Mouse (Mus musculus): Measurements from ENCODE around the gene Dennd4c. TPM values are rescaled to one million over a fixed set of nuclear protein-coding genes. Genes with fewer than 3 reads are reported as not detected.

Gene Dennd4c
- 10 to 100 TPM; 11.4 to 13.0 TPM for total RNA-seq (2021)
- long read RNA-seq, experiment 1, partial matches to known transcripts = 2 of 8 reads
- long read RNA-seq, experiment 1, other reads (novel, unspliced or antisense) = 6 of 8 reads
- long read RNA-seq, experiment 2, partial matches to known transcripts = 3 of 7 reads
- long read RNA-seq, experiment 2, other reads (novel, unspliced or antisense) = 4 of 7 reads

GRCm38 (mm10) chr4:86748336-86749291 lies at the start of gene Dennd4c:
Gene Dennd4c, plus strand, starts transcription at chr4:86748555.
- intact Hi-C loops (cut with DNase I) = no loop called here
- DNase-seq (ENCODE audit: low spot score in 2 of 2) = peak; percentile 81 to 86

DNA sequence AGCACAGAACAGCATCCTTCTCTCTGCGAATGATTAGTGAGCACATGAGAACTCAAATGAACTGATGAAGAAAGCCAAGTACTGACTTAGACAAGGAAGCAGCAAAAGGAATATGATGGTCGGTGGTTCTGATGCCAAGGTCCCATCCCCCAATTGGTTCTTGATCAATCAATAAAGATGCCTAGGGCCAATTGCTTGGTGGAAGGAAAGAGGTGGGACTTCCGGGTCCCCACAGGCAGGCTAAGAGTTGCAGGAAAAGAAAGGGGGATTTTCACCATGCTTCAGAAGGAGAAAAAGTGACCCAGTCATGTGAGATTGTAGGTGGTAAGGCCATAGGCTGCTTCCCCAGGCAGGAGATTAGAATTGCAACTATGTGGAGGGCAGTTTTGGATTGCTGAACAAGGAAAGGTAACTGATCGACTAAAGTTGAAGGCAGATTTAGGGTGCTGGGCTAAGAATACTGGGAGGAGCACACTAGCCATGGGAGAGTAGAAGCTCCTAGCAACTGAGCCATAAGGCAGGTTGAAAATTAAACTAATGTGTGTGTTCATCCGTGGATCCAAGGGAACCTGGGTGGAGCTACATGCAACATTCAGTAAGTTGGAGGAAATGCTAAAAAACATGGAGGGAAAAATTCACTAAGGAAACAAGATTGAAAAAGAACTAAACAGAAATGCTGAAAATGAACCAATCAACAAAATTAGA lies 49.0 kb upstream of the Dennd4c start:
- no peak for DNase-seq (ENCODE audit: low spot score in 2 of 2)
- intact Hi-C loops (cut with DNase I) = loop anchor here (5.0 kb wide), 2 partner anchors 87 to 122 kb away; partner anchors contain the start of genes Haus6 and Rraga

GRCm38 (mm10) chr4:86708801-86709200 lies 39.6 kb upstream of the Dennd4c start:
- DNase-seq (ENCODE audit: low spot score in 2 of 2) = no peak
- intact Hi-C loops (cut with DNase I) = no loop called here

DNA sequence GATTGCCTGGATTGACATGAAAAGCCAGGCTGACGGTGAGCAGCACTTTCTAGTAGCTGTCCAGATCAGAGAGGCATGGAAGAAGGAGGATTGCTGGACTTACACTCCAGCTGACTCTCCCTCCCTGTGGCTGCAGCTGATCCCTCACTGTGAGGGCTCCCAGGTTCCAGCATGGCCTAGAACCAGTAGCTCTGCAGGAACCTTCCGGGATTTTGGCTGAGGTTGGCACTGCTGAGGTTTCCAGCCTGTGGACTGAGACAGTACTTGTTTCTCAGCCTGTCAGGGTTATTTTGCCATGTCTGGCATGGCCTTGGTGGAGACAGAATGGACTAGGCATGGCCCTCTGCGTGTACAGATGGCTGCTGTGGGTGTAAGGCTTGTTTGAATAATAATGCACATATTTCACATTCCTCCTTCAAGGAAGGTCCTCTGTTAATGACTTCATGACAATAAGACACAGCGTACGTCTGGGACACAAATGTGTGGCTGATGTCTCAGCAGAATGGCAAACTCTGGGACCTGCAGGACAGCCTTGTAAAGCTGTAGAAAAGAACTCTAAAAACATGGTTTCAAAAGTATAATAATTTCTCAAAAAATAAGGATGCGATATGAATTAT lies 38.2 kb upstream of the Dennd4c start:
- intact Hi-C loops (cut with DNase I) = no loop called here
- no peak for DNase-seq (ENCODE audit: low spot score in 2 of 2)

- DNase-seq (ENCODE audit: low spot score in 2 of 2) = no peak
- intact Hi-C loops (cut with DNase I) = no loop called here
These were observed 37.6 kb upstream of the Dennd4c start for GRCm38 (mm10) chr4:86710666-86711215.

DNA sequence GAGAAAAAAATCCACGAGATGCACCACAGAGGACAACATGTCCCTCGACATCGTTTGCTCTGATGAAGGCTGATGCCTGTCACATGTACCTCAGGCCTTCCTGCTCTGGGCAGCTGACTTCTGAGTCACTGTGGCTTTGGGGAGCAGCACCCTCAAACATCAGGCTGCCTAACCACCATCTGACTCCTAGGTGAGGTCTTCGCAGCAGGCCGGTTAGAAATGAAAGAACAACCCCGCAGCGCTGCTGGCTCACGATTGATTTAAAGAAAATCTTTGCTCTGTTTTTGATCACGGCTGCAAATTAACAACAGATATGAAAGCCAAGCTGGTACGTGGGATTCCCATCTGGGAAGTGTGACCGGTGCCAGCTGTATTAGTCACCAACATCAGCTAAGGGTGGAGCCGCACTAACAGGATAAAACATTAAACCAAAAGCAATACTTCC lies 35.6 kb upstream of the Dennd4c start:
- peak; percentile 61 to 62 for DNase-seq (ENCODE audit: low spot score in 2 of 2)
- intact Hi-C loops (cut with DNase I) = no loop called here

- intact Hi-C loops (cut with DNase I) = no loop called here
- DNase-seq (ENCODE audit: low spot score in 2 of 2) = no peak
These were observed 34.8 kb upstream of the Dennd4c start for GRCm38 (mm10) chr4:86713518-86713917.

DNA sequence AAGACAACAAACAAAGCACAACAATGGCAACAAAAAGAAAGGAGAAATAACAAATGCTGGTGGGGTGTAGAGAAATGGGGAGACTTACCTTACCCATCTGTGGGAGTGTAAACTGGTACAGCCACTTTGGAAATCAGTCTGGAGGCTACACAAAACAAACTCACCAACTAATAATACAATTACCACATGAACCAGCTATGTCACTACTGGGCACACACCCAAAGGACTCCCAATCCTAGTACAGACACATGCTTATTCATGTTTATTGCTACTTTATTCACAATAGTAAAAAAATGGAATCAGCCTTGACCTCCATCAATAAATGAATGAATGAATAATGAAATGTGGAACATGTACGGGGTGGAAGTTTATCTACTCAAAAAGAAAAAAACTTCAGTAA lies 33.0 kb upstream of the Dennd4c start:
- DNase-seq (ENCODE audit: low spot score in 2 of 2) = no peak
- intact Hi-C loops (cut with DNase I) = no loop called here

GRCm38 (mm10) chr4:86717176-86717575 lies 31.2 kb upstream of the Dennd4c start:
- peak in 1 of 2 experiments; percentile 26 for DNase-seq (ENCODE audit: low spot score in 2 of 2)

DNA sequence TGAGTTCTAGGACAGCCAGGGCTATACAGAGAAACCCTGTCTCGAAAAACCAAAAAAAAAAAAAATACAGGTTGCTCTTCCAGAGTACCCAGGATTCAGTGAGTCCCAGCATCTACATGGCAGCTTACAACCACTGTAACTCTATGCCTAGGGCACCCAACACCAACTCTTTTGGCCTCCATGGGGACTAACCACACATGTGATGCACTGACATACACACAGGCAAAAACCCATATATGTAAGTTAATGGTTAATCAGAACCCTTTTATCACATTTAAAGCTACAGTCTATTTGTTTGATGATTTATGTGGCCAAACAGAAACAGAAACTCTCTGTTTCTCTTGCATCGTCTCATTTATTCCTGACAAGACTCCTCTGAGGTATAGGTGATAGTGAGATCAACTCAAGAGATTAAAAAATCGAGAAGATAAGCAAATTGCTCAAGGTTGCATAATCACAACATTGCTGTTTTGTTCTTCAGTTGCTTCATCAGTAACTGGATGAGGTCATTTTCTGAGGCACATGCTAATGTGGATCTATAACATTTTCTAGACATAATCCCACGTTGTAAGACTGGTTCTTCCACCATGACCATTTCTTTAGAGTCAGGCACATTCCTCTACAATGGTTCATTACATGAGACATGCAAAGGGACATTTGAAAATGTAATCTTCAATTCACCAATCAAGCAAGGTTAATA lies 29.3 kb upstream of the Dennd4c start:
- intact Hi-C loops (cut with DNase I) = no loop called here

More at GRCm38 (mm10) chr4:86717176-86717575, 31.2 kb upstream of the Dennd4c start:
- intact Hi-C loops (cut with DNase I) = no loop called here

DNA sequence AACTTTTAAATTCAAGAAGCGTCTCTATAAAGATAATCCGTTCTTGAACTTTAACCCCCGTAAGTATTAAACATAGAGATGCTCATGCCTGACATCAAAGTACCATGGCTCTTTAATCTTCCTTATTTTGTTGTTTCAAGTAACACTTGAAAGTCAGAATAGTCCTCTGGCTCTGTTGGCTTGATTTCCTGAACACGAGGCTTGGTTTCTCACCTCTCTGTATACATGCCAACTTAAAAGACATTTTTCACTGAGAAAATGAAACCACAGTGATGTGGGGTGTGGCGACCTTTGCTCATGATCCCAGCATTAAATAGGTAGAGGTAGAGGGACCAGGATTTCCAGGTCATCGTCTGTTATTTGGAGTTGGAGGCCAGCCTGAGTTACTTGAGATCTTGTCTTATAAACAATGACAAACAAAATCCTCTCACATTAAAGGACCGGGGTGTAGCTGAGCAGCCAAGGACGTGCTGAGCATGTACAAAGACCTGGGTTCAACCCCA lies 26.4 kb upstream of the Dennd4c start:
- no peak for DNase-seq (ENCODE audit: low spot score in 2 of 2)

More for the DNA sequence above, 29.3 kb upstream of the Dennd4c start:
- DNase-seq (ENCODE audit: low spot score in 2 of 2) = no peak

DNA sequence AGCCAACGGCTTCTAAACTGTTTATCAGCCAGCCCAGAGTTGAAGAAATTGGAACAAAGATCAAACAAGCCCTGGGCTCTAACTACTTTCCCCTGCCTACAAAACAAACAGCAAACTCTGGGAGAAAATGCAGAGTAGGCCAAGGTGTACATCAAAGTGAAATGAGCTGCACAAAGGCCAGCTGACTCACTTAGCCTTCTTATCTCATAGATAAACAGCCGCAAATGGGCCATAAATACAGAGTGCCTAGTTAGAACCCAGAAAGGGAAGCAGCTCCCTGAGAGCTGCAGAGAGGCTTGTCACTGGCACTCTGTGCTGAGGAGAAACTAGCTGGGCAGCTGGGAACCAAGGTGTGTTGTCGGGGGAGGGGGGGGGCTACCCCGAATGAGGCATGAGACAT lies 23.2 kb upstream of the Dennd4c start:
- intact Hi-C loops (cut with DNase I) = no loop called here
- no peak for DNase-seq (ENCODE audit: low spot score in 2 of 2)

More for the DNA sequence above, 26.4 kb upstream of the Dennd4c start:
- intact Hi-C loops (cut with DNase I) = no loop called here

DNA sequence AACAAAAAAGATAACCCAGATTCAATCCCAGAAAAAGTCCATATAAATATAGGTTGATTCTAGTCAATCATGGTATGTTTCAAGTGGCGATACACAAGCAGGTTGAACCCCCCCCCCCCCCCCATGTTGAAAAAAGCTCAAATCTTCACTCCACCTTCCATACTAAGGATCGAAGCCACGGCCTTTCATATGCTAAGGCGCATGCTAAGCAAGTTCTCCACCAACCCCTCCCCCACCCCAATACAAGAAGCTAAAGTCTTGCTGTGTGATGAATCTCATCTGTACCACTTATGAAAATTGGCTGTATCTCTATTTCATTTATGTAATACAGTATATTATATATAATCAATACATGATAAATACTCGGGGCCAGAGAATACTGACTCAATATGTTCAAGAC lies 22.2 kb upstream of the Dennd4c start:
- DNase-seq (ENCODE audit: low spot score in 2 of 2) = no peak
- intact Hi-C loops (cut with DNase I) = no loop called here

GRCm38 (mm10) chr4:86729829-86730228 lies 18.5 kb upstream of the Dennd4c start:
- no peak for DNase-seq (ENCODE audit: low spot score in 2 of 2)
- intact Hi-C loops (cut with DNase I) = no loop called here

DNA sequence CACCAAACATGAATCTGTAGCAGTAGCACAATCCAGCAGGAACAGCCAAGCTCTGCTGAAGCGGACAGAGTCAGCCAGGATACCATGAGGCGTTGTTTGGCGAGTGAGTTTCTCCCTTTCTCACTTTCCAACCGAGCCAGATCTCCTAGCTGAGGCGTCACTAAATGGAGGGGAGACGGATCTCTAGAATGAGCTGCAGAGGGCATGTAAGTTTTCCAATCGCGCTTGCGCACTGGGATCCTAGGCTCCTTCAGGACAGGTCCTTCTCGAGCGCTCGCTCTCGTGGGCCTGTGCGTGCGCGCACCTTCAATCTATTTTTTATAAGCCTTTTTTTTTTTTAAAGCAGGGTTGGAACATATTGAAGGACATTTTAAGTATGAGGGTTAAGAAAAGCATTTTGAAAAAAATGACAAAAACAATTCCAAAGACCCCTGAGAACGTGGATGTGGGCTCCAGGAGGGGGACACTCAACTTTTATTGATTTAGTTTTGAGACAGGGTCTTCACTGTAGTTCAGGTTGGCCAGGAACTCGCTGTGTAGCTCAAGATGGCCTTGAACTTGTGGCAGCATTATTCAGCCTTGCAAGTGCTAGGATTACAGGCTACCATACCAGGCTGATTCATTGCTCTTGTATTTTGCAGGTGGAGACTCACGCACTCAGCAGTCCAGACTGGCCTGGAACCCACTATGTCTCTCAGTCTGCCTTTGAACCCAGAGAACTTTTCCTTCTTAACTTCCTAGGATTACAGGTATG lies 14.1 kb upstream of the Dennd4c start:
- intact Hi-C loops (cut with DNase I) = no loop called here
- DNase-seq (ENCODE audit: low spot score in 2 of 2) = no peak

DNA sequence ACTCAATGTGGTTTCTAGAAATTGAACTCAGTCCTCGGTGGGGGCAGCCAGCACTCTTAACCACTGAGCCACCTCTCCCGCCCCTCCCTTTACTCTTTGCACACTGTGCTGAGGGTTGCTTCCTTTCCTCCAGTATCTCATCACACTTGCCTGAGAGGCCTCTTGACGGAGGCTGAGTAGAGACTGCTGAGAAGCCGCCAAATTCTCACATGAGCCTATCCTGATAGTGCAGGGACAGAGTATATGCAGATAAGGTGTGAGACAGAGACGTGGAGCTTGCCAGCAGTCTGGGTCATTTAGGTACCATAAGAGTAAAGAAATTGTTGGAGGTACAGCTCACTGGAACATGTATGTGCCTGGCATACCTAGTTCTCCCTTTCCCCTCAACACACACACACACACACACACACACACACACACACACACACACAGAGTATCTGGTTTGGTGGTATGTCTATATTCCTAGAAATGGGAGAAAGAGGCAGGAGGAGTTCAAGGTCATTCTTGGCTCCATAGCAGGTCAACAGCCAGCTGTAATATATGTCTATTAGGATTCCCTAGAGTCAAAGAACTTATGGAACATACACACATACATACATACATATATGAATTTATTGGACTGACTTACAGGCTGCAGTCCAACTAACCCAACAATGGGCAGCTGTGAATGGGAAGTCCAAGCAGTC lies 8.9 kb upstream of the Dennd4c start:
- DNase-seq (ENCODE audit: low spot score in 2 of 2) = no peak
- intact Hi-C loops (cut with DNase I) = no loop called here

DNA sequence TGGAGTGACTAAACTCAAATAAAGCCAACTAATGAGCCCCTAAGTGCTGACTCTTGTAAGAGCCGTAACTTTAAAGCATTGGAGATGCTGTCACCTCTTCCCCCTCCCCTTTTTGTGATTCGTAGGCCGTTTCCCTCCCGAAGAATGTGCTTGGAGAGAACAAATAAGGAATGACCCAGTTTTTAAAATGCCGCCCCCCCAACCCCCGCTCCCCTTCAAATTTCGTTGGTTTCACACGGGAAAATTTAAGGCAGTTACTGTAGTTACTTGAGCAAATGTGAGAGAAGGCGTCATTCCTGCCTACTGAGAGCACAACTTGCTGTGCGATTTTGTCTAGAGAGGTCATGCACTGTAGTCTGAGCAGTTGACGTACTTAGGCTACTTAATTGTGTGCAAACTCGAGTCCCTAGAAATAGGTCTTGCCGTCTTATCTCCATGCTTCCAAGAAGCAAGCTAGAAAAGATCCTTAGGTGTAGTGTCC lies 1.0 kb downstream of the Dennd4c start:
- peak; percentile 50 to 63 for DNase-seq (ENCODE audit: low spot score in 2 of 2)
- intact Hi-C loops (cut with DNase I) = no loop called here

All from left cerebral cortex, postnatal 14 days (tissue).